Mouse (Mus musculus) brown adipose tissue, adult 24 weeks (tissue): ENCODE measurements around the gene Zup1. TPM values are rescaled to one million over a fixed set of nuclear protein-coding genes. Genes with fewer than 3 reads are reported as not detected.

ENCODE experiments used
- H3K27ac ChIP-seq: fragments of 200-500 bp; replicated peaks from 2 replicates; pipeline ENCODE4 v1.5.1; 2012; ENCODE audit warnings: low read depth, mild to moderate bottlenecking, low read length
- H3K4me1 ChIP-seq: fragments of 200-500 bp; 2 replicates; pipeline ENCODE4 v1.6.1; 2012; ENCODE audit warnings: low read length, mixed read lengths; ENCODE audit not compliant: control insufficient read depth, insufficient read depth, insufficient read length
- H3K4me3 ChIP-seq: fragments of 200-500 bp; 2 replicates; pipeline ENCODE4 v1.5.1; 2012; ENCODE audit warnings: low read depth, mild to moderate bottlenecking, low read length, moderate library complexity; ENCODE audit not compliant: insufficient read depth
- polyA plus RNA-seq: library from polyadenylated mRNA; stranded (reverse); fragments of >200 nt; gene quantifications from 2 replicates; pipeline ENCODE4 v1.2.4, GENCODE M21; 2012; ENCODE audit not compliant: missing spikeins, insufficient read depth, insufficient read length

Gene Zup1
- polyA plus RNA-seq, 1 experiment, result 6.1 TPM

- Histone ChIP-seq H3K27ac (no peak overlapping the region), H3K4me1 (no peaks in the 10 kb centered on the region), H3K4me3 (no peak overlapping the region)
These were observed 80.6 kb downstream of the Zup1 start for GRCm38 (mm10) chr10:33870441-33870840.

Other genes starting within 250 kb of the Zup1 start
- not detected in 2 replicates for gene Sult3a2, start 164.6 kb downstream of the Zup1 start, polyA plus RNA-seq
- gene Sult3a1, start 93.5 kb downstream of the Zup1 start, polyA plus RNA-seq, result not detected in 2 replicates
- not detected in 2 replicates for gene Rsph4a, start 46.2 kb downstream of the Zup1 start, polyA plus RNA-seq
- gene Rwdd1, start 68.4 kb upstream of the Zup1 start, polyA plus RNA-seq, result 75.5 and 93.2 TPM in 2 replicates
- gene Trappc3l, start 86.3 kb upstream of the Zup1 start, polyA plus RNA-seq, result not detected in 2 replicates
- not detected in 2 replicates for gene Calhm4, start 93.0 kb upstream of the Zup1 start, polyA plus RNA-seq
- gene Calhm5, start 145.2 kb upstream of the Zup1 start, polyA plus RNA-seq, result 0.40 and 0.42 TPM in 2 replicates
- gene Calhm6, start 176.7 kb upstream of the Zup1 start, polyA plus RNA-seq, result 2.4 and 5.7 TPM in 2 replicates